Mouse (Mus musculus) ovary, postnatal 14 days (tissue): ENCODE measurements around the gene Zfyve27.

Experiments
- DNase-seq: peaks from one replicate; pipeline ENCODE4 v3.0.0; 2022; ENCODE audit warnings: low spot score

The Zfyve27 gene

DNA sequence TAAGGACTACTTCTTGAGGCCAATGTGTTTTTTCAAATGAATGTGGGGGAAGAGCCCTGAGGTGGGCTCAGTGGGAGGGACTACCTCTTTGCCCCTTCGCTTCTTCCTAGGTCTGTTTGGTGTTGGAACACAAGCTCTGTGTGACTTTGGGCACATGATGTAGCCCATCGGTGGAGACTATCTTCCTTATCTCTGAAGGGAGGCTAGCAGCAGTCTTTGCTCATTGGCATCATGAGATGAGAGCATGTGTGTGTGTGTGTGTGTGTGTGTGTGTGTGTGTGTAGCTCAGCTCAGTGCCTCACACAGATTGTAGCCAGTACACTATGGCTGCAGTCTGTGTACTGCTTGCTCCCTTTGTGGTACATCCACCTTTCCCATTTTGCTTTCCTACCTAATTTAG is 13.7 kb downstream of the Zfyve27 start:
- DNase-seq, result no peak

- DNase-seq, result no peak
These were observed 15.6 kb downstream of the Zfyve27 start for GRCm38 (mm10) chr19:42179356-42179755.

GRCm38 (mm10) chr19:42182673-42183072 is 18.9 kb downstream of the Zfyve27 start:
- no peak for DNase-seq

- DNase-seq, result no peak
These were observed 26.0 kb downstream of the Zfyve27 start for GRCm38 (mm10) chr19:42189735-42190134.

- DNase-seq, result peak; percentile 53
These were observed 26.7 kb downstream of the Zfyve27 start for GRCm38 (mm10) chr19:42190494-42190893.

- DNase-seq, result no peak
These were observed 29.6 kb downstream of the Zfyve27 start for GRCm38 (mm10) chr19:42193311-42193710.

DNA sequence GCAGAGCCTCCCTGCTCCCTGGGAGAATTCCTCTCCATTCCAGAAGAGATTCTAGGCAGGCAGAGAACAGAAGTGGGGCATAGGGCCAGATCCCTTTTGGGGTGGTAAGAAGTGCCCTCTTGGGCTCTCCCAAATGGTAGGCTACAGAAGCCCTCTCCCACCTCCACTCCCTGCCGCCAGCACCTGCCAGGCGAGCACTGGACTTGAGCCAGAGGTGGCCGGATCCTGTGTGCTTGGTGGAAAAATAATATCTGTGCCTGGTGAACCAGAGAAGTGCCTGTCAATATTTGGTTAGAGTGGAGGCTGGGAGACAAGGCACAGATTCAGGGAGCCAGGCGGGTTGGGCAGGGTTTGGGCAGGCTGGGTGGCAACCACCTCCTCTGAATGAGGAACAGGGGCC is 32.6 kb downstream of the Zfyve27 start:
- no peak for DNase-seq

GRCm38 (mm10) chr19:42197066-42197465 is 33.3 kb downstream of the Zfyve27 start:
- DNase-seq, result no peak

DNA sequence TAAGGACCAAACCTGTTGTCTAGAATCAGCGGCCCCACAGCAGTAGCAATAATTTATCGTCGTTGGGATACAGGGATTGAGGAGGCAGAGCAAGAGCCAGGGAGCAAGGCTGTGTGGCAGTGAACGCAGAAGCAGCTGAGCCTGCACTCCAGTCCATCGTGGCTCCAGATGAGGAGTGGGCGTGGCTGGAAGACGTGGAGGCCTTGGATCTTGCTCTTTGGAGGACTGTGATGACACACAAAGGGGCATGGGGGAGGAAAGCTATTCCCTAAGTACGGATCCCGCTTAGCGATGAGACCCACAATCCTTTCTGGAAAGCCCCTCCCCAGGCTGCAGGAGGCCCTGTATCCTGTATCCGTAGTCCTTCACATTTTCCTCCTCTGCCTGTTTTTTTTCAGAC is 34.3 kb downstream of the Zfyve27 start:
- DNase-seq, result no peak

DNA sequence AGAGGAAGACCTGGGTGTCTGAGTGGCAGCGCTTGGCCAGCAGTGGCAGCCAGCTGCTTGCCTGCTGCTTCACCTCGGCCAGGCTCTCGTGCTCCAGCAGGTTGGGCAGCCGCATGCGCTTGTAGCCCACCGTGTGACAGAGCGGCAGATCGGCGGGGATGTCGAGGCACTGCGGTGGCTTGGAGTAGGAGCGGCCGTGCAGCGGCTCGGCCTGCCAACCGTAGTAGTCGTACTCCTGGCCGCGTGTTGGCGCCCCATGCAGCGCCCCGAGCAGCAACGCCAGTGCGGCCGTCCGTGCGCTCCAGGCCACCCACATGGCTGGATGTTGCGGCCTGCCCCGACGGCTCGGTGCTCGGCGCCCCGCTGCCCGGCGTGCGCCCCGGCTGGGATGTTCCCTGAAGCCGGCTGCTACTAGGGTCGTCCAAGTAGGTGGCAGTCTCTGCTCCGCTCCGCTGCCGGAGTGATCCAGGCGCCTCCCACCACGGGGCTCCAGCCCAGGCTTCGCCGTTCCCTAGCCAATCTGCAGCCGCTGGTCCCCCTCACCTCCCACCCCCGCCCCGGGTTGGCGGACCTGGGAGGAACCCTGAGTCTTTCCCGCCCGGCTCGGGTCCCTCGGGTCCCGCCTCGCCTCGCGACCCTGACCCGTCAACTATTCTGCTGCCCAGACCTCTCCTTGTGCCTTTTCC is 38.1 kb downstream of the Zfyve27 start, which contains the start of gene Sfrp5:
Gene Sfrp5, minus strand, starts transcription at position 557 of the 686 bp plus-strand sequence.
- no peak for DNase-seq

DNA sequence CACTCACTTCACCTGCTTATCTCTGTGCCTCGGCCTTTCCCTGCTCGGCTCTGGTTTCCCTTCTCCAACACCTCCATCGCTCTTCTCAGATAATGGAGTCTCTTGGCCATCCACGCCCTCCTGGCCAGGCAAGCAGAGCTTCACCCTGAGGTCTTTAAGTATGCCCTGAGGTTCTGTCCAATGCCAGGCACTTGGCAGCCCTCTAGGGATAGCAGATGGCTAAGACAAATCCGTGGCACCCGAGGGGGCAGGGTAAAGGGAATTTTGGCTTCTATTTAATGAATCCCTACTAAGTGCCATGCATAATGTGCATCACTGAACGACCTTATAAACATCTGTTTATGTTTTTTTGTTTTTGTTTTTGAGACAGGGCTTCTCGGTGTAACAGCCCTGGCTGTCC is 38.7 kb downstream of the Zfyve27 start:
- DNase-seq, result no peak

GRCm38 (mm10) chr19:42204306-42204705 is 40.6 kb downstream of the Zfyve27 start:
- DNase-seq, result no peak

DNA sequence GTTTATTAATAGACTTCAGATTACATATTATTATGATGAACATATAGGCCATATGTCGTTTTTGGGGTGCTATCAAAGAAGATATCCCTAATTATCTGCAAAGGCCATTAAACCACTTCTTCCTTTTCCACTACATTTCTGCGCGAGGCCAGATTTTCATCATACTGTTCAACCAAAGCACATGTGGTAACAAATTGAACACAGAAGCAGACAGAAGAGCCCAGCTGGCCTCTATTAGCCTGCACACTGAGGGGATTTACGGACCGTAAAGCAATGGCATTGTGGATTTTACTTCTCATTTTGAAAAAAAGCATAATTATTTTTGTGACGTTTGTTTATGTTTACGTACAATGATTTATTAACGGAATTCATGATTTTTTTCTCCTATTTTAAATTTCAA is 41.5 kb downstream of the Zfyve27 start:
- DNase-seq, result no peak

- DNase-seq, result no peak
These were observed 45.7 kb downstream of the Zfyve27 start for GRCm38 (mm10) chr19:42209485-42209884.

- DNase-seq, result no peak
These were observed 46.2 kb downstream of the Zfyve27 start for GRCm38 (mm10) chr19:42209976-42210375.

GRCm38 (mm10) chr19:42211936-42212335 is 48.2 kb downstream of the Zfyve27 start:
- no peak for DNase-seq

GRCm38 (mm10) chr19:42214601-42215000 is 50.9 kb downstream of the Zfyve27 start:
- no peak for DNase-seq

GRCm38 (mm10) chr19:42216699-42217373 is 53.1 kb downstream of the Zfyve27 start:
- no peak for DNase-seq

DNA sequence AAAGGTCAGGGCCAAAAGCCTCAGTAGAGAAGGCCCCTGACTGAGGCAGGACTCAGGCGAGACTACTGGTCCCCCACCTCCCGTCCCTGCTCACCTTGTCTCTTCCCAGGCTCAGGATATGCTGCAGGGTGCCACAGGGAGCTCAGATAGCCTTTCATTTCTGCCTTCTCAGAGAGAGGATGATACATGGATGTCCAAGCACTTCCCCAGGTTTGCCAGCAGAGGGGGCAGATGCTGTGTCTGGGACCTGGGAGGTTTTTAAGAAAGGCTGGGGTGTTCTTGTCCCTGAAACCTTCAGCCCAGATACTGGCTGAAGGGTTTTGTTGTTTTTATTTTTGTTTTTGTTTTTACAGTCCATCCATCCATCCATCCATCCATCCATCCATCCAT is 53.6 kb downstream of the Zfyve27 start:
- no peak for DNase-seq

- DNase-seq, result no peak
These were observed 62.7 kb downstream of the Zfyve27 start for GRCm38 (mm10) chr19:42226451-42226850.

DNA sequence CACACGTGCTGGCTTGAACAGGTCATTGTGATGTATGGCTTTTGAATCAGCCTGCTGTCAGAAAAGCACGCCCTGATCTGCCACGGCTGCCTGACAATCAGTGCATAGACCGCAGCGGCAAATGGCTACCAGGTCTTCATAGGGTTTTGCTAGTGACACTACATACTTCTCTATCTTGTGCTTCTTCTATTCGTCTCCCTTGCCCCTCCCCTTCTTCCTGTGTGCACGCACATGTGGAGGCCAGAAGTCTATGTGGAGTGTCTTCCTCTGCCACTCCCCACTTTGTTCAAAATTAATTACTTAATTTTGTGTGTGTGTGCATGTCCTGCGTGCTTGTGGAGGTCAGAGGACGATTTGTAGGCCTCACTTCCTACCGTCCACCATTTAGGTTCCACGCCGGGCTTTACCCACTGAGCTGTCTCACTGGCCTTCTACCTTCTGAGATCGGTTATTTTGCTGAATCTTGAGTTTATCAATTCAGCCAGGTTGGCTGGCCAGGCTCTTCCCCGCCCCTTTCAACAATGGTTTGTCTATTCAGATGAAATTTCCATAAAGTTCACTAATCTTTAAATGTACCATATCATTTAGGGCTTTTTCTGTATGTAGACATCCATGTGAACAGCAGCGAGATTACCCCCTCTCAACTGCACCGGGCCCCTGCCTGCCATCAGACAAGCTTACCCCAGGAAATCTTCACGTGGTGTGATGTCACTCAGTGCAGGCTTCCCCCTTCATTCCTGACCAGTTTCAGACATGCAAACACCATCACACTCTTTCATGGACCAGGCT is 65.9 kb downstream of the Zfyve27 start:
- DNase-seq, result no peak

DNA sequence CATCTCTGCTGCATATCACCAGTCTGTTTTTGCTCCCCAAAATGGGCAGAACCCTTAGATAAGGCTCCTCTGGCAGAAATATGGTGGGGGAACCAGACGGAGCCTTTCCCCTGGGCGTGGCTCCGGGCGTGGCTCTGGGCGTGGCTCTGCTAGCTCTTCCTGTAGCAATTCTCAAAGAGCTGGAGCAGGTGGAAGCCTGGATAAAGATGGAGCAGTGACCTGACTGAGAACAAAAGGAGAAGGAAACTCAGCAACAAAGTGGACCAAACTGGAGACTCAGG is 66.5 kb downstream of the Zfyve27 start:
- no peak for DNase-seq

DNA sequence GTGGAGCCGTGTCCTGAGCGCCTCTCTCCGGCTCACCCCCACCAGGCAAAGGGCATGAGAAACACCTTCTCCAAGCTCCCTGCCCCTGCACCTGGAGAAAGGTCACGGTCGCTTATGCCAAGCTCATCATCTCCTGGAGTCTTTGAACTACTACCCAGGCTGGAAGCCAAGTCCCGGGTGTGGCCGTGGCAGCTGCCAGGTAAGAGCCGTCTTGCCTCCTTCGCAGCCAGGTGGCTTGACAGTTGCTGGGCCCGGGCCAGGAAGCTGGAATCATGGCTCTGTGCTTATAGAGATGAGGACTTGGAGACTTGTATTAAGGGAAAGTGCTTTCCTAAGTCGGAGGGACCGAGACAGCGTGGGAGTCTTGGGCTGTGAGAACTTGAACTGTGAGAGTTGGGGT is 67.2 kb downstream of the Zfyve27 start:
- peak; percentile 18 for DNase-seq
